Mouse (Mus musculus) MEL (cell line): ENCODE results near the gene Tox2. TPM values are rescaled to one million over a fixed set of nuclear protein-coding genes. Genes with fewer than 3 reads are reported as not detected.

Experiments used
- DNase-seq: peaks from one replicate; pipeline ENCODE4 v3.0.0; 2011; ENCODE audit warnings: low read depth, low spot score
- H3K27ac ChIP-seq: 2 replicates; pipeline ENCODE4 v1.5.1; 2012; ENCODE audit warnings: low read depth, mild to moderate bottlenecking, control low read depth, low read length, moderate library complexity; ENCODE audit not compliant: control insufficient read depth
- H3K27me3 ChIP-seq, 2 experiments: fragments of 150-350 bp in 1 of 2; sonication (generic) in 1 of 2; 2 replicates each; pipeline ENCODE4 v1.6.1; 2012; ENCODE audit warnings: low read length in 2 of 2, mild to moderate bottlenecking in 2 of 2, improper control_type of control experiment in 1 of 2, moderate library complexity in 1 of 2; ENCODE audit not compliant: insufficient read depth in 2 of 2, control insufficient read depth in 1 of 2
- H3K36me3 ChIP-seq, 2 experiments: 2 replicates each; pipeline ENCODE4 v1.6.1; 2012 to 2014; ENCODE audit warnings: low read length in 2 of 2, improper control_type of control experiment in 1 of 2, inconsistent platforms in 1 of 2, mild to moderate bottlenecking in 1 of 2; ENCODE audit not compliant: insufficient read depth in 2 of 2, control insufficient read depth in 1 of 2
- H3K4me1 ChIP-seq, 2 experiments: fragments of 150-350 bp in 1 of 2; sonication (generic) in 1 of 2; 2 replicates each; pipeline ENCODE4 v1.6.1; 2012; ENCODE audit warnings: low read length in 2 of 2, improper control_type of control experiment in 1 of 2, mild to moderate bottlenecking in 1 of 2; ENCODE audit not compliant: insufficient read depth in 2 of 2, control insufficient read depth in 1 of 2
- H3K4me3 ChIP-seq, 2 experiments: fragments of 150-350 bp in 1 of 2; sonication (generic) in 1 of 2; 2 replicates each; pipeline ENCODE4 v1.5.1; 2012; ENCODE audit warnings: low read depth in 2 of 2, low read length in 2 of 2, mild to moderate bottlenecking in 2 of 2, moderate library complexity in 2 of 2, control low read depth in 1 of 2, improper control_type of control experiment in 1 of 2; ENCODE audit not compliant: control insufficient read depth in 1 of 2, insufficient read depth in 1 of 2
- H3K79me2 ChIP-seq: 2 replicates; pipeline ENCODE4 v1.6.1; 2012; ENCODE audit warnings: mild to moderate bottlenecking, low read length, moderate library complexity; ENCODE audit not compliant: control insufficient read depth, poor library complexity, insufficient read depth
- H3K9ac ChIP-seq: 2 replicates; pipeline ENCODE4 v1.6.1; 2012; ENCODE audit warnings: low read depth, mild to moderate bottlenecking, control low read depth, low read length, moderate library complexity; ENCODE audit not compliant: control insufficient read depth, poor library complexity, severe bottlenecking
- H3K9me3 ChIP-seq: fragments of 150-350 bp; sonication (generic); replicated peaks from 2 replicates; pipeline ENCODE4 v1.6.1; 2012; ENCODE audit warnings: mild to moderate bottlenecking, low read length, improper control_type of control experiment, moderate library complexity; ENCODE audit not compliant: insufficient read depth
- BHLHE40 ChIP-seq: IDR thresholded peaks from 2 replicates; pipeline ENCODE4 v1.6.1; 2012; ENCODE audit warnings: low read depth, mild to moderate bottlenecking, inconsistent platforms, low read length, improper control_type of control experiment, borderline replicate concordance
- CHD1 ChIP-seq: IDR thresholded peaks from 2 replicates; pipeline ENCODE4 v1.6.1; 2012; ENCODE audit warnings: low read depth, mild to moderate bottlenecking, inconsistent platforms, low read length, improper control_type of control experiment
- CHD2 ChIP-seq: IDR thresholded peaks from 2 replicates; pipeline ENCODE4 v1.6.1; 2011; ENCODE audit warnings: low read length, improper control_type of control experiment
- CTCF ChIP-seq, 3 experiments: IDR thresholded peaks in 2 of 3; conservative IDR thresholded peaks in 1 of 3; 2 replicates each; pipeline ENCODE4 v1.5.1; 2011 to 2012; ENCODE audit warnings: low read length in 3 of 3, low read depth in 2 of 3, mild to moderate bottlenecking in 2 of 3, improper control_type of control experiment in 1 of 3, inconsistent platforms in 1 of 3, mixed read lengths in 1 of 3, moderate library complexity in 1 of 3; ENCODE audit not compliant: control insufficient read depth in 1 of 3, insufficient read depth in 1 of 3, poor library complexity in 1 of 3, severe bottlenecking in 1 of 3
- E2F4 ChIP-seq: IDR thresholded peaks from 2 replicates; pipeline ENCODE4 v1.6.1; 2011; ENCODE audit warnings: low read depth, low read length, improper control_type of control experiment, borderline replicate concordance
- ELF1 ChIP-seq: IDR thresholded peaks from 2 replicates; pipeline ENCODE4 v1.6.1; 2014; ENCODE audit warnings: low read depth, mild to moderate bottlenecking, inconsistent platforms, low read length, improper control_type of control experiment, moderate library complexity
- ETS1 ChIP-seq: IDR thresholded peaks from 2 replicates; pipeline ENCODE4 v1.6.1; 2012; ENCODE audit warnings: low read depth, mild to moderate bottlenecking, inconsistent platforms, low read length, improper control_type of control experiment, moderate library complexity
- GABPA ChIP-seq: IDR thresholded peaks from 2 replicates; pipeline ENCODE4 v1.6.1; 2012; ENCODE audit warnings: low read depth, mild to moderate bottlenecking, inconsistent platforms, low read length, improper control_type of control experiment, moderate library complexity
- GATA1 ChIP-seq: IDR thresholded peaks from 2 replicates; pipeline ENCODE4 v1.6.1; 2011; ENCODE audit warnings: low read depth, low read length, improper control_type of control experiment
- HCFC1 ChIP-seq: IDR thresholded peaks from 2 replicates; pipeline ENCODE4 v1.6.1; 2012; ENCODE audit warnings: low read depth, mild to moderate bottlenecking, inconsistent platforms, low read length, improper control_type of control experiment, moderate library complexity
- JUND ChIP-seq: IDR thresholded peaks from 2 replicates; pipeline ENCODE4 v1.6.1; 2011; ENCODE audit warnings: low read depth, mild to moderate bottlenecking, improper control_type of control experiment, low read length
- KAT2A ChIP-seq: conservative IDR thresholded peaks from 2 replicates; pipeline ENCODE4 v1.6.1; 2012; ENCODE audit warnings: low read depth, low read length, improper control_type of control experiment, inconsistent platforms
- MAFK ChIP-seq: IDR thresholded peaks from 2 replicates; pipeline ENCODE4 v1.6.1; 2011; ENCODE audit warnings: low read depth, mild to moderate bottlenecking, low read length, improper control_type of control experiment, borderline replicate concordance
- MAX ChIP-seq: IDR thresholded peaks from 2 replicates; pipeline ENCODE4 v1.6.1; 2011; ENCODE audit warnings: low read length, improper control_type of control experiment
- MAZ ChIP-seq: IDR thresholded peaks from 2 replicates; pipeline ENCODE4 v1.6.1; 2012; ENCODE audit warnings: low read depth, mild to moderate bottlenecking, inconsistent platforms, low read length, improper control_type of control experiment
- MEF2A ChIP-seq: IDR thresholded peaks from 2 replicates; pipeline ENCODE4 v1.6.1; 2014; ENCODE audit warnings: low read depth, mild to moderate bottlenecking, inconsistent platforms, low read length, improper control_type of control experiment; ENCODE audit not compliant: poor library complexity, insufficient replicate concordance, severe bottlenecking; ENCODE audit errors: extremely low read depth
- MXI1 ChIP-seq: IDR thresholded peaks from 2 replicates; pipeline ENCODE4 v1.6.1; 2011; ENCODE audit warnings: mild to moderate bottlenecking, low read depth, low read length, improper control_type of control experiment
- MYB ChIP-seq: IDR thresholded peaks from 2 replicates; pipeline ENCODE4 v1.6.1; 2011; ENCODE audit warnings: mild to moderate bottlenecking, low read depth, low read length, improper control_type of control experiment
- MYC ChIP-seq: IDR thresholded peaks from 2 replicates; pipeline ENCODE4 v1.6.1; 2011; ENCODE audit warnings: low read depth, mild to moderate bottlenecking, low read length, improper control_type of control experiment, moderate library complexity
- NELFE ChIP-seq: IDR thresholded peaks from 2 replicates; pipeline ENCODE4 v1.6.1; 2011; ENCODE audit warnings: low read depth, low read length, improper control_type of control experiment
- NRF1 ChIP-seq: IDR thresholded peaks from 2 replicates; pipeline ENCODE4 v1.6.1; 2014; ENCODE audit warnings: low read depth, mild to moderate bottlenecking, inconsistent platforms, low read length, improper control_type of control experiment, moderate library complexity; ENCODE audit not compliant: poor library complexity, insufficient read depth, severe bottlenecking
- POLR2A ChIP-seq, 2 experiments: IDR thresholded peaks; 2 replicates each; pipeline ENCODE4 v1.6.1; 2011 to 2012; ENCODE audit warnings: low read length in 2 of 2, mild to moderate bottlenecking in 2 of 2, control low read depth in 1 of 2, improper control_type of control experiment in 1 of 2, low read depth in 1 of 2, moderate library complexity in 1 of 2; ENCODE audit not compliant: control insufficient read depth in 1 of 2, insufficient read depth in 1 of 2, poor library complexity in 1 of 2
- POLR2AphosphoS2 ChIP-seq: IDR thresholded peaks from 2 replicates; pipeline ENCODE4 v1.6.1; 2011; ENCODE audit warnings: low read length, improper control_type of control experiment
- POLR2AphosphoS5 ChIP-seq: IDR thresholded peaks from 2 replicates; pipeline ENCODE4 v1.6.1; 2012; ENCODE audit warnings: low read depth, borderline replicate concordance, mild to moderate bottlenecking, inconsistent platforms, low read length, moderate library complexity, mixed read lengths
- RAD21 ChIP-seq: IDR thresholded peaks from 2 replicates; pipeline ENCODE4 v1.6.1; 2011; ENCODE audit warnings: mild to moderate bottlenecking, low read depth, low read length, improper control_type of control experiment
- RCOR1 ChIP-seq: IDR thresholded peaks from 2 replicates; pipeline ENCODE4 v1.6.1; 2012; ENCODE audit warnings: low read depth, mild to moderate bottlenecking, inconsistent platforms, low read length, improper control_type of control experiment
- SIN3A ChIP-seq: IDR thresholded peaks from 2 replicates; pipeline ENCODE4 v1.6.1; 2012; ENCODE audit warnings: low read length, improper control_type of control experiment, inconsistent platforms
- SMC3 ChIP-seq: IDR thresholded peaks from 2 replicates; pipeline ENCODE4 v1.6.1; 2011; ENCODE audit warnings: low read depth, low read length, improper control_type of control experiment
- TAL1 ChIP-seq: IDR thresholded peaks from 2 replicates; pipeline ENCODE4 v1.6.1; 2012; ENCODE audit warnings: mild to moderate bottlenecking, inconsistent platforms, low read length, moderate library complexity, mixed read lengths
- TBP ChIP-seq: IDR thresholded peaks from 2 replicates; pipeline ENCODE4 v1.8.0; 2011; ENCODE audit warnings: low read depth, low read length, improper control_type of control experiment
- TCF12 ChIP-seq: IDR thresholded peaks from 2 replicates; pipeline ENCODE4 v1.6.1; 2014; ENCODE audit warnings: low read depth, mild to moderate bottlenecking, inconsistent platforms, low read length, improper control_type of control experiment, moderate library complexity
- UBTF ChIP-seq: IDR thresholded peaks from 2 replicates; pipeline ENCODE4 v1.6.1; 2012; ENCODE audit warnings: low read depth, mild to moderate bottlenecking, inconsistent platforms, low read length, improper control_type of control experiment, moderate library complexity, borderline replicate concordance; ENCODE audit not compliant: insufficient read depth
- USF1 ChIP-seq: IDR thresholded peaks from 2 replicates; pipeline ENCODE4 v1.6.1; 2014; ENCODE audit warnings: low read depth, mild to moderate bottlenecking, inconsistent platforms, low read length, improper control_type of control experiment, moderate library complexity
- USF2 ChIP-seq, 2 experiments: IDR thresholded peaks; 2 replicates each; pipeline ENCODE4 v1.6.1; 2011 to 2012; ENCODE audit warnings: improper control_type of control experiment in 2 of 2, low read length in 2 of 2, borderline replicate concordance in 1 of 2, inconsistent platforms in 1 of 2, low read depth in 1 of 2, mild to moderate bottlenecking in 1 of 2; ENCODE audit not compliant: insufficient read depth in 1 of 2
- ZC3H11A ChIP-seq: IDR thresholded peaks from 2 replicates; pipeline ENCODE4 v1.6.1; 2012; ENCODE audit warnings: low read depth, mild to moderate bottlenecking, inconsistent platforms, low read length, improper control_type of control experiment
- ZMIZ1 ChIP-seq: IDR thresholded peaks from 2 replicates; pipeline ENCODE4 v1.6.1; 2012; ENCODE audit warnings: low read depth, mild to moderate bottlenecking, inconsistent platforms, low read length, improper control_type of control experiment, moderate library complexity
- ZNF384 ChIP-seq: IDR thresholded peaks from 2 replicates; pipeline ENCODE4 v1.6.1; 2012; ENCODE audit warnings: low read depth, mild to moderate bottlenecking, inconsistent platforms, low read length, improper control_type of control experiment
- polyA plus RNA-seq, 2 experiments: library from polyadenylated mRNA; stranded (reverse) in 1 of 2; unstranded in 1 of 2; fragments of >175 nt in 1 of 2; fragments of >200 nt in 1 of 2; gene quantifications; 2 replicates each; pipeline versions ENCODE4 v1.2.1 to v1.2.4; 2012; ENCODE audit warnings: low replicate concordance in 2 of 2, low read depth in 1 of 2; ENCODE audit not compliant: insufficient read length in 2 of 2, insufficient read depth in 1 of 2, missing spikeins in 1 of 2
- total RNA-seq: library from RNA; depleted of rRNA; stranded (reverse); fragments of 300-350 nt; gene quantifications from 2 replicates; pipeline ENCODE4 v1.2.3, GENCODE M21; 2012

Gene Tox2
- total and polyA plus RNA-seq, 3 experiments = not detected

GRCm38 (mm10) chr2:163350443-163350842 is 147.5 kb downstream of the Tox2 start:
- Histone ChIP-seq H3K9ac (no peak overlapping the region), H3K9me3 (no peaks in the 10 kb centered on the region), H3K4me3 (no peak overlapping the region), H3K36me3 (peaks cover 0 to 6% of the 10 kb centered on the region in 2 experiments; a peak in 2 of 4 replicates), H3K27ac (no peak overlapping the region), H3K4me1 (peaks cover 2 to 9% of the 10 kb centered on the region in 2 experiments; a peak in 3 of 4 replicates), H3K79me2 (peaks cover 2% of the 10 kb centered on the region; the same call in 1 of the 2 replicates), H3K27me3 (no peaks in the 10 kb centered on the region)
- DNase-seq = peak; percentile 70
- TF ChIP-seq TCF12 (peak; percentile 53), HCFC1 (0 out of 2 replicates have a peak, but pooled peaks have one; percentile 38), RCOR1 (no peak), TBP (no peak), MXI1 (no peak), USF2 (IDR thresholded peaks at IDR 0.05; ENCODE audit: borderline replicate concordance in 1 of 2, insufficient read depth in 1 of 2, low read depth in 1 of 2, low read length in 2 of 2) (no peak), POLR2A (IDR thresholded peaks at IDR 0.05; ENCODE audit: control insufficient read depth in 1 of 2, insufficient read depth in 1 of 2, low read depth in 1 of 2, low read length in 2 of 2, poor library complexity in 1 of 2) (no peak), ZNF384 (no peak), ETS1 (no peak), JUND (no peak), ZMIZ1 (no peak), UBTF (no peak), POLR2AphosphoS2 (no peak), MYC (0 out of 2 replicates have a peak, but pooled peaks have one; percentile 32), CHD1 (no peak), MAX (no peak), ZC3H11A (peak; percentile 33; the same call in 1 of the 2 replicates), CTCF (IDR thresholded peaks at IDR 0.05 in 2 of 3, conservative IDR thresholded peaks at IDR 0.05 in 1 of 3; ENCODE audit: control insufficient read depth in 1 of 3, insufficient read depth in 1 of 3, low read depth in 2 of 3, low read length in 3 of 3, poor library complexity in 1 of 3, severe bottlenecking in 1 of 3) (peak; percentile 53 to 73 (median 71)), NELFE (no peak), GATA1 (peak; percentile 72), POLR2AphosphoS5 (no peak), MAZ (peak; percentile 60; the same call in 1 of the 2 replicates), MAFK (no peak), RAD21 (peak; percentile 39), CHD2 (peak; percentile 55; the same call in 1 of the 2 replicates), USF1 (no peak), BHLHE40 (0 out of 2 replicates have a peak, but pooled peaks have one; percentile 29), ELF1 (no peak), E2F4 (no peak), KAT2A (no peak), NRF1 (no peak), GABPA (no peak), TAL1 (no peak; the same call in 1 of the 2 replicates), SMC3 (peak; percentile 46), SIN3A (no peak), MYB (no peak), MEF2A (no peak)
